Mouse (Mus musculus): ENCODE measurements around the gene Tmbim4. TPM values are rescaled to one million over a fixed set of nuclear protein-coding genes. Genes with fewer than 3 reads are reported as not detected.

The Tmbim4 gene
- 10 to 100 TPM; 62.4 to 62.7 TPM for total RNA-seq (2021)
- long read RNA-seq, experiment 1, transcript Tmbim4-201 (7 exons, 904 nt): major isoform, 49 of 51 reads
- long read RNA-seq, experiment 1, partial matches to known transcripts: 0 of 51 reads
- long read RNA-seq, experiment 1, other reads (novel, unspliced or antisense): 0 of 51 reads
- long read RNA-seq, experiment 2, transcript Tmbim4-201 (7 exons, 904 nt): major isoform, 56 of 59 reads
- long read RNA-seq, experiment 2, partial matches to known transcripts: 0 of 59 reads
- long read RNA-seq, experiment 2, other reads (novel, unspliced or antisense): 2 of 59 reads

GRCm38 (mm10) chr10:120201131-120201921, at the start of gene Tmbim4:
Gene Tmbim4, plus strand, starts transcription at chr10:120201590.
- intact Hi-C loops (cut with DNase I; ENCODE audit: low total_unique reads): no loop called here
- peak; percentile 75 for DNase-seq

GRCm38 (mm10) chr10:120151672-120152071, 49.7 kb upstream of the Tmbim4 start:
- no peak for DNase-seq

DNA sequence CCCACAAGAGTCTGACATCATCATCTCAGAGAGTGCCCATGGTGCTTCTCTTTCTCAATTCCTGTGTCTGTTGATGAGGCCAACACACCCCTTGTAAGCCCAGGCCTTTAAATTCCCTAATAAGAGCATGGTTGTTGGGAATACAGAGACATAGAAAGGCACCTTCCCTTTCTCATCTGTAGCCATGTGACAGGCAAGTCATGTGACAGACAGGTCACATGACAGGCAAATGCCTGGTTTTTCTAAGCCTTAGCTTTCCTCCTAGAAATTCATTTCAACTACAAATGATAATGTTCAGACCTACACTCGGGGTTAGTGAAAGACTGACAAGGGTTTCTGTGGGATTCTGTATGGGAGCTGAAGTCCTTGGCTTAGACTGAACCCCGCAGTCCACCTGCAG, 47.5 kb upstream of the Tmbim4 start:
- intact Hi-C loops (cut with DNase I; ENCODE audit: low total_unique reads): no loop called here
- no peak for DNase-seq

More at GRCm38 (mm10) chr10:120151672-120152071, 49.7 kb upstream of the Tmbim4 start:
- intact Hi-C loops (cut with DNase I; ENCODE audit: low total_unique reads): no loop called here

- intact Hi-C loops (cut with DNase I; ENCODE audit: low total_unique reads): no loop called here
- DNase-seq: no peak
Measured at GRCm38 (mm10) chr10:120160533-120160932, 40.9 kb upstream of the Tmbim4 start.

DNA sequence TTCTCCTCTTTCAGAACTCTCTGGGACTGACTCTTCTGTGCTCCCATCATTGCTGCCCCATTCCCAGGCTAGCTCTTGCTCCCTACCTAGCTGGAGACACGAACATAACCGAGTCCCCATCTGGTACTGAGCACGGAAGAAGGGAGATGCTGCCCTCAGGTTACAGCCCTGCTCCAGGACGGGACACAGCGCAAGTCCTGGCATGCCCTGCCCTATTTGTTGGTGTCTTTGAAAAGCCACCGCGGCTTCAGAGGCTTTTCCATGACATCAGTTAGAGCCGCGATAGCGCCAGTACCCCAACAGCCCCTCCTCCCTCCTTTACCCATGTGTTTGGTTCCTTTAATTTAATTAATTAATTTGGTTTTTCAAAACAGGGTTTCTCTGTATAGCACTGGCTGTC, 38.5 kb upstream of the Tmbim4 start:
- no peak for DNase-seq
- intact Hi-C loops (cut with DNase I; ENCODE audit: low total_unique reads): no loop called here

GRCm38 (mm10) chr10:120163490-120163889, 37.9 kb upstream of the Tmbim4 start:
- intact Hi-C loops (cut with DNase I; ENCODE audit: low total_unique reads): no loop called here
- DNase-seq: no peak

- intact Hi-C loops (cut with DNase I; ENCODE audit: low total_unique reads): no loop called here
Measured at GRCm38 (mm10) chr10:120164931-120165792, 36.2 kb upstream of the Tmbim4 start.

DNA sequence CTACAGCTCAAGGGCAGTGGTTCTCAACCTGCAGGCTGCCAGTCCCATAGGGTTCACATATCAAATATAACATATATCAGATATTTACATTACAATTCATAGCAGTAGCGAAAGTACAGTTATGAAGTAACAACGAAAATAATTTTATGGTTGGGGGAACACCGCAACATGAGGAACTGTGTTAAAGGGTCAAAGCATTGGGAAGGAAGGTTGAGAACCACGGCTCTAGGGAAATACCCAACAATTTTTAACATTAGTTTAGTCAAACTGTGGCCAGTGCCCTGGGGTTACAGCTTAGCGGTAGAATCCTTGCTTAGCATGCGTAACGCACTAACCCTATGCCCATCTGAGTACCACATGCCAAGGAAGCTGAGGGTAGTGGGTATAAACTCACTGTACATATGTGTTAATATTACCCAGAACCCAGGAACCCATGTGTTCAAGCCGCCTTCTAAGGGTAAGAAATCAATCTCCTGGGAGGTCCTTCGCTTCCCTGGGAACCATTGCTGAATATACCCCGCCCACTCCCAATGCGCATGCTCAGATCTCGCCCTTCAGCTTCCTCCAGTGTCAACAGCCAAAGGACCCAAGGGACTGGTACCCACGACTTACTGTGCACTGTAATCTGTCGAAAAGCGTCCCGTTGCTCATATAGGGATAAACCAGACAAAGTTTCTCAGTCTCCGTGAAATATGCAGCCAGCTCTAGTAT, 35.4 kb upstream of the Tmbim4 start:
- DNase-seq: no peak
- intact Hi-C loops (cut with DNase I; ENCODE audit: low total_unique reads): no loop called here

More at GRCm38 (mm10) chr10:120164931-120165792, 36.2 kb upstream of the Tmbim4 start:
- DNase-seq: no peak

GRCm38 (mm10) chr10:120168070-120168469, 33.3 kb upstream of the Tmbim4 start:
- DNase-seq: no peak
- intact Hi-C loops (cut with DNase I; ENCODE audit: low total_unique reads): no loop called here

GRCm38 (mm10) chr10:120169064-120169463, 32.3 kb upstream of the Tmbim4 start:
- no peak for DNase-seq
- intact Hi-C loops (cut with DNase I; ENCODE audit: low total_unique reads): no loop called here

GRCm38 (mm10) chr10:120169841-120170240, 31.5 kb upstream of the Tmbim4 start:
- no peak for DNase-seq

DNA sequence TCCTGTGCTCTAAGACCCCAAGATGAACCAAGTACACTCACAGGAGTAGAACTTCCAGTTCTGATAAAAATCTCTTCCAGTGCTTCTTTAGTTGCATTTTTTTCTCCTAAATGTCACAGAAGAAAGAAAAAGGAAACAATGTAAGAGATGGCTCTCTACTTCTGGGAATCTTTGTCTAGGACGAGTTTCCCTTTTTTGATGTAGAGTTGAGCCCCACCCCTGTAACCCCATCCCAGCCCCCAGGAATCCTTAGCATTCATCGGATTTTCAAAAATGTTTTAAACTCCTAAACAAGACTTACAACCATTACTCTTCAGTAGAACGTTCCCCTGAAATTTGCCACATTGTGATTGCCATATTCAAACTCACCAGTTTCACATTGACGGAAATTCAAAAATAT, 31.1 kb upstream of the Tmbim4 start:
- DNase-seq: no peak

More at GRCm38 (mm10) chr10:120169841-120170240, 31.5 kb upstream of the Tmbim4 start:
- intact Hi-C loops (cut with DNase I; ENCODE audit: low total_unique reads): no loop called here

DNA sequence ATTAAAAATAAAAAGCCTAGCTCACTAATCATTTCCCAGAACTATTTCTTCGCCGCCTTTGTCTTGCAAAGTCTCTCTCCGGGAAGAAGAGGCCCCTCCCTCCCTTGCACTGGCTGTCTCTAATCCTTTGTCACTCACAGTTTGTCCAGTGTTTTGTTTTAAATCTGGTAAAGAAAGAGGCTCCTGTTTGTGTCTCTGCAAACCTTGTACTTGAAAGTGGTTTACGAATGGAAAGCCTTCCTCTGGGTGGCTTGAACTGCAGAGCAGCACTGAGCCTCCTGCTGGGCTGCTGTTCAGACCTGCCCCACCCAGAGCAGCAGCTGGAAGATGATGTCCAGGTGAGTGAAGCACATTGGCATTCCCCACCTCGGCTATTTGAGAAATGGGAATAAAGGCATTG, 30.1 kb upstream of the Tmbim4 start:
- no peak for DNase-seq
- intact Hi-C loops (cut with DNase I; ENCODE audit: low total_unique reads): no loop called here

More for the DNA sequence above, 31.1 kb upstream of the Tmbim4 start:
- intact Hi-C loops (cut with DNase I; ENCODE audit: low total_unique reads): no loop called here

- no peak for DNase-seq
- intact Hi-C loops (cut with DNase I; ENCODE audit: low total_unique reads): no loop called here
Measured at GRCm38 (mm10) chr10:120174192-120174705, 27.1 kb upstream of the Tmbim4 start.

DNA sequence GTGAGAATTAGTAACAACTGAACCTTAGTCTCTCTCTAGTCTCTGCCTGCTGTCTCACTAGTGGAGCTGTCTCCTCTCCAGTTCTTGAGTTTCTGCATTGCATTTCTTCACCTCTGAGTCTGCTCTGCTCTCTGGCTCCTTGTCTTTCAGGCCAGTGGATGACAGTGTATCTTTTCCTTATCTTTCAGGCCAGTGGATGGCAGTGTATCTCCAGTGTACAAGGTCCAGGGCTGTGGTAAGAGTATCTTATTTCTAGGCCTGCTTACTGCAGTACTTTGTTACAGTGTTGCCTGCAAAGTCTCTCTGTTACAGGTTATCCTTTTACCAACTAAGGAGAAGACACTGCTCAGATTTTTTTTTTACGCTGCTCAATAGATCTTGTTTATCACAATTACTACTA, 18.5 kb upstream of the Tmbim4 start:
- intact Hi-C loops (cut with DNase I; ENCODE audit: low total_unique reads): no loop called here
- no peak for DNase-seq

DNA sequence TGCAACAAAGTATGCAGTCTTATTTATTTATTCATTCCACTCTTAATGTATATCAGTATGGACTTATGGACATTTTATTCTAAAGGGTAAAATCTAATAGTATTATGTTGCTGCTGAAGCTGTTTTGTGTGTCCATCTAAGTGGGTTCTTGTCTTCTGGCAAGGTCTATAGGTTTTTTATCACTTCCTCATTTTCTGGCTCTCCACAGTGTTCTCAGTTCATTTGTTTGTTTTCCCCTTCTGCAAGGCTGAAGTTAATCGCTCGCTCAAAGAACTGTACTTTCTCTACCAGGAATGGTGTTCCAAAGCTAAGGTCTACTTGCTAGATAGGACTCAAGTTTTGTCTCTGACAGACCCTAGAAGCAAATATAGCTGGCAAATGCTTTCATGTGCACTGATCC, 18.0 kb upstream of the Tmbim4 start:
- intact Hi-C loops (cut with DNase I; ENCODE audit: low total_unique reads): no loop called here

GRCm38 (mm10) chr10:120188513-120188912, 12.9 kb upstream of the Tmbim4 start:
- intact Hi-C loops (cut with DNase I; ENCODE audit: low total_unique reads): no loop called here
- DNase-seq: no peak

More for the DNA sequence above, 18.0 kb upstream of the Tmbim4 start:
- no peak for DNase-seq

DNA sequence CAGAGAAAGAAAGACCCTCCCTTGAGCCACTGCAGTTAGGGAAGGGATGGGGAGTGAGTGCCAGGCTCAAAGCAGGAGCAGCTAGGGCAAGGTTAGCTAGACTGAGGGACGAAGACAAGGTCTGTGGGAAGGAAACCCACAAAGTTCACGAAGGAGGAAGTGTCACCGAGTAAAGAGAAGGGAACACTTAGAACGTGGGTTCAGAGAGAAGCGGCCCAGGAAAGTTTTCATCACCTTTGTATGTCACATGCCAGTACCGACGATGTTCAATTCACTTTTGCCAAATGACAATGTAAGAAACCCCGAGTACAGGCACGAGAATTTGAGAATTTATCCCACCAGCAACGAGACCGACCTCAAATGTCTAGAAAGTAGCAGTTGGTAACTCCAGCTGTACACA, 12.1 kb upstream of the Tmbim4 start:
- DNase-seq: no peak
- intact Hi-C loops (cut with DNase I; ENCODE audit: low total_unique reads): no loop called here

DNA sequence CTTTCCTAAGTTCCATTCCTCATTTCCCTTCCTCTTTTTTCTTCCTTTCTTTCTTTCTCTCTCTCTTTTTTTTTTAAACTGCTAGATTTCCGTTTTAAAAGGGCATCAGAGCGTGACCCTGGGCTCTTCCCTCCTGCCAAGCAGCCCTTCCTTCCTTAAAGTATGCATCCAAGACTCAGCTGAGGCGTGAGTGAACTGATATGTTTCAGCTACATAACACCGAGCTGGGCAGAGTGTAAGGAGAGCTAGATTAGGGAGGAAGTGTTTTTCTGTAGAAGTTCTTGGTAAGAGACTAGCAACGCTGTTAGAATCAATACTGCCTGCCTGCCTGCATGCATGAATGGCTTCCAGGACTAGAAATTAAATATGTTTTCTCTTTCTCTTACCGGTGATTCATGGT, 11.6 kb upstream of the Tmbim4 start:
- no peak for DNase-seq
- intact Hi-C loops (cut with DNase I; ENCODE audit: low total_unique reads): no loop called here

Measured in gastrocnemius, postnatal 14 days (tissue).